Mouse (Mus musculus): Measurements from ENCODE around the gene Mtmr6.

- TF ChIP-seq CTCF (IDR thresholded peaks at IDR 0.05; ENCODE audit: control insufficient read depth, insufficient read depth, insufficient replicate concordance, low read depth, low read length) (peak; percentile 99), POLR2A (IDR thresholded peaks at IDR 0.05; ENCODE audit: control insufficient read depth, low read depth, low read length) (peak; percentile 72)
Observed at GRCm38 (mm10) chr14:60264990-60265876, at the start of gene Mtmr6.
